Mouse (Mus musculus) adrenal gland, adult (tissue): ENCODE measurements around the gene Mybbp1a.
"Not testable (repeated sequence)": the region's sequence is repeated elsewhere in the genome, so short reads cannot be mapped to it uniquely, and the experiment has no call there.

Experiments
- DNase-seq, 2 experiments: peaks; one replicate each; pipeline ENCODE4 v3.0.0; 2022 to 2023; ENCODE audit warnings: low spot score in 1 of 2; ENCODE audit not compliant: inconsistent age in 2 of 2

The Mybbp1a gene

DNA sequence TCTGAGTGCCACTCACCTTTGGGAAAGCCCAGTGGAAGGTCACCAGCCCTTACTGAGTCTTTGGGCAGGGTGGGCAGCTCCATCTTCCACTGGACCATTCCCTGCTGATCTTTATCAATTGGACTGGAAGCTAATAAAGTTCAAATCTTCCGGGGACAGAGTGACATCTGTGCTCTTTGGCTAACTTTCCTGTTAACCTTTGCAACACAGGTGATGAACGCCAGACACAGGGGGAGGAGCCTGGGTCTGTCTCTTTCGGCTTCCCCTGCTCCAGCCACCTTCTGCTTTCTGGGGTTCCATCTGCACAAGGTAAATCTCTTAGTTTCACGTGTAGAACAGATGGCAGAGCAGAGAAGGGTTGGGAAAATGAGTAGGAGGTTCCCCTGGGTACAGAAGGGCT is 2.7 kb upstream of the Mybbp1a start:
- no peak for DNase-seq

DNA sequence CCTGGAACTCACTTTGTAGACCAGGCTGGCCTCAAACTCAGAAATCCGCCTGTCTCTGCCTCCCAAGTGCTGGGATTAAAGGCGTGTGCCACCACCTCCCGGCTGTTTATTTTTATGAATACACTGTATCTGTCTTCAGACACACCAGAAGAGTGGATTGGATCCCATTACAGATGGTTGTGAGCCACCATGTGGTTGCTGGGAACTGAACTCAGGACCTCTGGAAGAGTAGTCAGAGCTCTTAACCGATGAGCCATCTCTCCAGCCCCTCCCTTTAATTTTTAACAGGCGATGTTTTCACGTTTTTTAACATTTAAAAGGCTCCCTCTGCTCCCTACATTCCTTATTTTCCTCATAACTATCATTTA is 574 bp upstream of the Mybbp1a start:
- DNase-seq = not testable (repeated sequence)

DNA sequence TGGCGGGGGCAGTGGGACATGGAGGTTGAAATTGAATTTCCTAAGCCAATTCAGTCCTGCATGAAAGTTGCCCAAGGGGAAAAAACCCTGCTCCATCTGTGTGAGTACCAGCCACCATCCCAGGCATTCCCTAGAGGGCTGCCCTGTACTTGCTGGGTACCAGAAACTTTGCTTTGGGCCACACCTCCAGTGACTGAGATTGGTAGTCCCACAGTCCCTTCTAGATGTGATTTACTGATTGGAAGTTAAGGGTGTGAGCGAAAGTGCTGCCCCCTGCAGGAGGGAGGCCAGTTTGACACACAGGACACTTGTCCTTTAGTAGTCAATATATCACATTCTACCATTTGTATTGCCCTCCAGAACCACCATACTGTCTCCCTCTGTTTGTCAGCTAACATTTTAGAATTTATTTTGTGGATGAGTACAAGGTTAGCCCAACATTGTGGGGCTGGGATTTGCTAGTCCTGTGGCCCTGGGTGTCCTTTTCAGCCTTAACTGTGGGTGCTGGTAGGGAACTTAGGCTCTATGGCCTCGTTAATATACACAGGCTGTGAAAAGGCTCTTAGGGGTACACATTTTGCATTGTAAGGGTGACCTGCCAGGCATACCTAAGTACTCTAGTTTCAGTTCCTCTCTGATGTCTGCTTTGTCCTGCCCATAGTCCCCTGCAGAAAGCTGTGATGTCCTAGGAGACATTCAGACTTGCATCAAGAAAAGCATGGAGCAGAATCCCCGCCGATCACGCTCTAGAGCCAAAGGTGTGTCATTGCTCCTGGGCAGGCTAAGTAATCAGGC is 5.4 kb downstream of the Mybbp1a start:
- peak in 1 of 2 experiments; percentile 72 for DNase-seq

DNA sequence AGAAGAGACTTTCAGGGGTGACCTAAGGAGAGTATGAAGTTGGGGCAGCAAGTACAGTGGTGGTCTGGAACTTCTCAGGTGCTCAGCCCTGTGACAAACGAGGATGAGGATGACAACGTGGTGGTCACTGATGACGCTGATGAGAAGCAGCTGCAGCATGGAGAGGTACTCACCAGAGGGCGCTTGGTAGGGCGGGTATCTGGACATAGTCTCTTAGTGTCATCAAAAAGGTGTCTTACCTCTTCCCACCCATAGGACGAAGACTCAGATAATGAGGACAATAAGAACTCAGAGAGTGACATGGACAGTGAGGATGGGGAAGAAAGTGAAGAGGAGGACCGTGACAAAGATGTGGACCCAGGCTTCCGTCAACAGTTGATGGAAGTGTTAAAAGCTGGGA is 6.3 kb downstream of the Mybbp1a start:
- DNase-seq = no peak

GRCm38 (mm10) chr11:72452140-72452665 is 11.0 kb downstream of the Mybbp1a start:
- DNase-seq = no peak

DNA sequence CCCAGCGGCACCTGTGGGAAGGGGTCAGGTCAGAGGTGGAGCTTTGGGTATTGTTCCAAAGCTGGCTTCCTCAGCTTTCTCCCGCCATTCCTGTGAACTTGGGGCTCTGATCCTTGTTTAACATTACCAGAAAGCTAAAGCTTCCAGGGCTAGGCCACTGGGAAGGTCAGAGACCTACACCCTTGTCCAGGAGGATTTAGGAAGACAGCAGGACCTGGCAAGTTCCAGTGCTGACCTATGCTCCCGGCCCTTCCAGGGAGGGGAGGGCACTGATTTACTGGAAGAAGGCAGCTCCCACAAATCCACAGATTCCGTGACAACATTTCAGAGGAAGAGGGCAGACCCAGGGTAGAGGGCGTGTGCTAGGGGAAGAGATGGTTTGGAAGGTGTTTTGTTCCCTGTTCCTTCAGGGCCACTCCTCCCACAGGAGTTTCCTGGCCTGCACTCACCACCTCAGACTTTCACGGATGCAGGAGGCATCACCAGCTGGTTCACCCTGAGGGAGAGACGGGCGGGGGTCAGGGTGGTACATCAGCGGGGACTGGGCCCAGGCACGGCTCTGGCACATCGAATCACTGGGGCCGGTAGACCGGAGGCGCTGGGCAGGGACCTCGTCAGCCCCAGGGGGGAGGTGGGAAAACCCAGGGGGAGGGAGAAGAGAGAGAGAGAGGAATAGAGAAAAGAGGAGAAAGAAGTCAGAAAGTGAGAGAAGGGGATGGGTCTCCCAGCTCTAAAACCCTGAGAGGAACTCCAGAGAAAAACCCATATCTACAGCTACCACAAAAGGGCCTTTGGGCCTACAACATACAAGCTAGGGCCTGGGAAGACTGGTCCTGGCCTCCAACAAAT is 12.2 kb downstream of the Mybbp1a start:
- DNase-seq = no peak

- DNase-seq = no peak
Measured at GRCm38 (mm10) chr11:72455694-72456093, 14.5 kb downstream of the Mybbp1a start.

- DNase-seq = peak; percentile 42 to 66
Measured at GRCm38 (mm10) chr11:72457995-72458496, 16.9 kb downstream of the Mybbp1a start.

DNA sequence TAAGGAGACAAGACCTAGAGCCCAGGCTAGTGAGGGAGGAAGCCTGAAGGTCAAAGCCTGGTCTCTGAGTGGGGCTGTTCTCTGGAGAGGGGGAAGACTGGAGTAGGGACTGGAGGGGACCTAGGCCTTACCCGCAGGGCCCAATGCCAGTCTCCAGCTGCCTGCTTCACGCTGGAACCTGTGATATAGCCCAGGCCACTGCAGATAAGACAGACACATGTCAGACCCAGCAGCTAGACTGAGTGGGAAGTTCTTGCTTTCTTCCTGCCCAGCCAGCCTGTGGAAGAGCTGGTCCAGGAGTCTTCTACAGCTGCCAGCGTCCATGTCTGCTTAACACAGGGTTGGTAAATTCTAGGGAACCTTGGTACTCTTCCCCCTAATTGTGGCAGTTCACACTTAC is 17.3 kb downstream of the Mybbp1a start:
- DNase-seq = no peak

- no peak for DNase-seq
Measured at GRCm38 (mm10) chr11:72461500-72461981, 20.4 kb downstream of the Mybbp1a start.

DNA sequence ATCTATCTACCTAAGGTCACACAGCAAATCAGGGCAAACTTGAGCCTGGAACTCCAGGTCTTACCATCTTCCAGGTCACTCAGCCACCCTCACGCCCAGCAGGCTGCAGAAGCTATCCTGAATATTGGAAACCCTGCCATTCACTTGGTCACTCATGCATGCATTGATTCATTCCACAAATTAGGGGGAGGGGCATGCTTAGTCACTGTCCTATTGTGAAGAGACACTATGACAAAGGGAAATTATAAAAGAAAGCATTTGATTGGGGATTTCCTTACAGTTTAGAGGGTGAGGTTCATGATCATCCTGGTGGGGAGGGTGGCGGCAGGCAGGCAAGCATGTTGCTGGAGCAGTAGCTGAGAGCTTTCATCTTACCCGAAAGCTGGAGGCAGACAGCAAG is 23.7 kb downstream of the Mybbp1a start:
- DNase-seq = no peak

- no peak for DNase-seq
Measured at GRCm38 (mm10) chr11:72465978-72466693, 25.0 kb downstream of the Mybbp1a start.

DNA sequence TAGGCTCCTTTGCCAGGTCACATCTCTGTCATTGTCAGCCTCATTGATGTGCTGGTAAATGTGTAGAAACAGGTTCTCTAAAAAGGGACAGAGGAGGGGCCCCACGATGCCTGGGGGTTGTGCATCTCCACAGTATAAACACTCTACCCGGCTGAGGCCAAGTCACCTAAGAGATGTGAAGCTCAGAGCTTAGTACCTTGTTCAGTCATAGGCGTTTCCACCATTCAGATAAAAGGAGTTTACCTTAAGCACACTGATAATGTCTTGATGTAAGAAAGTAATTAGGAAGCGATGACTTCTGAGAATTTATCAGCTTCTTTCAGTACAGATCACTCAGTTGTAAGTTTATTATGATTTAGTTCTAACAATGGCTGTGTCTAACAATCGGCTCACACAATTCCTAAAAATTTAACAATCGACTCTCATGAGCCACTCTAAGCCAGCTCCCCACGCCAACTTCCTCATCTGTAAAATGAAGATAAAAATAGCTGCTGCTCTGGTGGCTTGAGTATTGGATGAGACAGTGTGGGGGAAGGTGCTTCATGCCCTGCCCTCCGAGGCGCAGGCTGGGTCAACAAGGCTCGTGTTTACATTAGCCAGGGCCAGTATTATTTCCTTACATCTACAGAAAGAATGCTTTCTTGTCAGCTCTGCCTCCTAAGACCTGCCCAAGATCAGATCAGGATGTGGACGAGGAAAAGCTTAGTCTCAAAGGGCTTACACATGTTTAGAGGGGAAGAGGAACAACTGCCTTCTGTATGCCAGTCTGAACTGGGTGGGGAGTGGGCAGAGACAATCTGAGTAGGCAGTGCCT is 25.7 kb downstream of the Mybbp1a start:
- DNase-seq = no peak

GRCm38 (mm10) chr11:72468525-72468924 is 27.4 kb downstream of the Mybbp1a start:
- DNase-seq = no peak

- DNase-seq = peak; percentile 62 to 75
Measured at GRCm38 (mm10) chr11:72469217-72469616, 28.1 kb downstream of the Mybbp1a start.

DNA sequence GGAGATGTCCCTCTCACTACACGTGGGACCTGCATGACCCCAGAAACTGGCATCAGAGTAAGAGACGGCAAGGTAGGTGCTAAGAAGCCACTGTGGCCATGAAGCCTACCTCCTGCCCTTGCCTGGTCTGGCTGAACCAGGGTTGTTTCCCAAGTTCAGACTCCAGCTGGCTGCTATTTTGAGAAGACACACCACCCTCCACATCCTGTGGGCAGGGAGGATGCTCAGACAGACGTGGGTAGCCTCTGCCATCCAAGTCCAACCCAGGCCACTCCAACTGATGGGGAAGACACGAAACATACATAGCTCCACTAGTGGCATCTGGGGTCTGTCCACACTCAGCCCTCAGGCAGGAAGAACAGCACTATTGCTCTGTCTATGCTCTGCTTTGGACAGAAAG is 28.8 kb downstream of the Mybbp1a start:
- no peak for DNase-seq

GRCm38 (mm10) chr11:72471381-72471780 is 30.2 kb downstream of the Mybbp1a start:
- no peak for DNase-seq

DNA sequence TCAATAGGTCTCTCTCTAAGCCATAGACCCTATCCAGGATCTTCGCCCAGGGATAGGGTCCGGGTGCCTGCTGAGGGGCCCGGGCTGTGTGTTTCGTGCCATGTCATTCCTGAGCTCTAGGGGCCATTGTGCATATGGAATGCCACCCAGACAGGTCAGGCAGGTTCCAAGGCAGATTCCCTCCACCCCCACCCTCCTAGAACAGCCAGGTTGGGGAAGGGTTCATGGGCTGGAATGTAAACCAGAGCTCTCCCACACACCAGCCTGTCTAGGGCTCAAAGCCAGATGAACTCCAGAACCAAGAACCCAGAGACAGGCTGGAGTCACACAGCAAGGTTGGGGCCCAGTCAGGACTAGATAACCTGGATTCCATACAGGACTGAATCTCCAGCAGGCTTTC is 32.4 kb downstream of the Mybbp1a start:
- no peak for DNase-seq

- no peak for DNase-seq
Measured at GRCm38 (mm10) chr11:72474926-72475325, 33.8 kb downstream of the Mybbp1a start.

GRCm38 (mm10) chr11:72475408-72475807 is 34.3 kb downstream of the Mybbp1a start:
- no peak for DNase-seq
